In the genomic region with DNA sequence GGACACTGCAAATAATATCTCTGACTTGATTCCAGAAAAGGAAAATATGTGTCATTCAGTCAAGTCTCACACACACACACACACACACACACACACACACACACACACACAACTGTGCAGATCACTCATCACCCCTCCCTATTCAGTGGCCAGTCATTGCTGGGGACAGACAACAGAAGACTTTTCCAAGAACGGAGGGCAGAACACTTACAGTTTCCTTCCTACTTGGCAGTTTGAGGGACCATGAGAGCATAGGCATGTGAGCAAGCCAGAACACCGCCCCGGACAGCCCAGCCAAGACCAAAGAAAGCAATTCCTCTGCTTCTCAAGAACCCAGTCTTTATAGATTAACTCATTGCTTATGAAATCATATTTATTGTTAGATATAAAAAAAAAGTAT, we compare ENCODE assay signal across 9 mouse cellular contexts.
DNase-seq lines count a peak whose midpoint lies in the region; ATAC-seq and TF ChIP-seq lines count a peak whose summit lies in the region.
"Had no signal": no experiment of that assay in that cellular context is flagged by ENCODE, and none has a peak within 500 bp of the region (broad histone marks: within the 10 kb centered on the region; RNA-seq: fewer than 3 reads in every experiment).

No protein-coding gene starts in this region.

- no peak for ATAC-seq in kidney, embryonic 14.5 days (ENCODE audit: low FRiP score, low TSS enrichment)
- ATAC-seq in lung, embryonic 15.5 days (ENCODE audit: borderline replicate concordance, extremely low read depth, low FRiP score, low TSS enrichment), result peak; percentile 62; the same call in 1 of the 2 replicates
- ATAC-seq: forebrain, embryonic 15.5 days had no signal

- H3K79me2 ChIP-seq in heart, adult 2 months (replicated peaks; ENCODE audit: control insufficient read depth, insufficient read depth, low read length), result no peaks in the 10 kb centered on the region

- H3K9ac ChIP-seq in kidney, embryonic 14.5 days (ENCODE audit: low read depth, low read length), result no peak overlapping the region
- no peak overlapping the region for H3K9ac ChIP-seq in heart, adult 2 months (ENCODE audit: low read depth, low read length)
- H3K9ac ChIP-seq in lung, embryonic 15.5 days, result no peak overlapping the region
- H3K9ac ChIP-seq: forebrain, embryonic 15.5 days had no signal

- TF ChIP-seq POLR2A in cortical plate, adult 2 months (IDR thresholded peaks at IDR 0.05; ENCODE audit: extremely low read depth, insufficient read depth, low read length), result no peak
- no peak for TF ChIP-seq POLR2A in heart, adult 2 months (IDR thresholded peaks at IDR 0.05; ENCODE audit: insufficient read depth, low read depth, low read length)

- peak; percentile 5 for DNase-seq in kidney, adult 11 months
- peak; percentile 59 to 72 for DNase-seq in heart, adult 2 months
- no peak for DNase-seq in B cell, adult 2 months
- DNase-seq in layer of hippocampus, adult 9-11 months, result no peak
- no peak for DNase-seq in thymus, postnatal 10 days (ENCODE audit: low spot score in 2 of 2)

- no peaks in the 10 kb centered on the region for H3K36me3 ChIP-seq in kidney, embryonic 14.5 days (ENCODE audit: control insufficient read depth, insufficient read depth, low read length)
- no peaks in the 10 kb centered on the region for H3K36me3 ChIP-seq in heart, adult 2 months (ENCODE audit: control insufficient read depth, insufficient read depth, low read length)
- no peaks in the 10 kb centered on the region for H3K36me3 ChIP-seq in lung, embryonic 15.5 days
- H3K36me3 ChIP-seq: forebrain, embryonic 15.5 days had no signal

- intact Hi-C loops in heart, adult 2 months (cut with DNase I), result loop anchor here (5.0 kb wide), 2 partner anchors 73 to 163 kb away; partner anchors contain the start of gene Elmo1

- TF ChIP-seq CTCF in cortical plate, adult 2 months (IDR thresholded peaks at IDR 0.05; ENCODE audit: extremely low read depth, insufficient read depth, low read length), result no peak
- no peak for TF ChIP-seq CTCF in heart, adult 2 months (IDR thresholded peaks at IDR 0.05)

- 83% methylated on average over 3 of the region's 3 CpGs for WGBS in kidney, embryonic 14.5 days
- WGBS in heart, adult 2 months, result 39% methylated on average over 3 of the region's 3 CpGs
- 59% methylated on average over 3 of the region's 3 CpGs for WGBS in lung, embryonic 15.5 days

- H3K4me2 ChIP-seq in kidney, embryonic 14.5 days (replicated peaks; ENCODE audit: low read depth, low read length), result no peak overlapping the region
- H3K4me2 ChIP-seq in lung, embryonic 15.5 days, result no peak overlapping the region
- H3K4me2 ChIP-seq: forebrain, embryonic 15.5 days had no signal

- no peak overlapping the region for H3K27ac ChIP-seq in kidney, embryonic 14.5 days (ENCODE audit: low read depth, low read length)
- H3K27ac ChIP-seq in cortical plate, adult 2 months (ENCODE audit: insufficient read depth, low read length), result peak overlapping the region; percentile 45; the same call in 1 of the 2 replicates
- peak overlapping the region; percentile 75; the same call in 1 of the 2 replicates for H3K27ac ChIP-seq in heart, adult 2 months
- 0 out of 2 replicates have a peak overlapping the region, but pooled peaks have one; percentile 55 for H3K27ac ChIP-seq in lung, embryonic 15.5 days
- H3K27ac ChIP-seq: forebrain, embryonic 15.5 days had no signal

- no peak overlapping the region for H3K4me3 ChIP-seq in kidney, embryonic 14.5 days (ENCODE audit: low read length)
- H3K4me3 ChIP-seq in cortical plate, adult 2 months (ENCODE audit: insufficient read depth, low read length), result no peak overlapping the region
- H3K4me3 ChIP-seq in heart, adult 2 months, result no peak overlapping the region
- no peak overlapping the region for H3K4me3 ChIP-seq in lung, embryonic 15.5 days
- H3K4me3 ChIP-seq: forebrain, embryonic 15.5 days had no signal

- H3K27me3 ChIP-seq in kidney, embryonic 14.5 days (ENCODE audit: control insufficient read depth, insufficient read depth, low read length), result no peaks in the 10 kb centered on the region
- H3K27me3 ChIP-seq in heart, adult 2 months (ENCODE audit: control insufficient read depth, insufficient read depth, low read length), result no peaks in the 10 kb centered on the region
- H3K27me3 ChIP-seq in lung, embryonic 15.5 days, result no peaks in the 10 kb centered on the region
- H3K27me3 ChIP-seq: forebrain, embryonic 15.5 days had no signal

- no peaks in the 10 kb centered on the region for H3K4me1 ChIP-seq in kidney, embryonic 14.5 days (ENCODE audit: control insufficient read depth, insufficient read depth, low read length)
- peaks cover 1% of the 10 kb centered on the region; the same call in 1 of the 2 replicates for H3K4me1 ChIP-seq in cortical plate, adult 2 months (ENCODE audit: control insufficient read depth, insufficient read depth, low read length)
- H3K4me1 ChIP-seq in heart, adult 2 months (ENCODE audit: control insufficient read depth, insufficient read depth, low read length), result peaks cover 4% of the 10 kb centered on the region
- H3K4me1 ChIP-seq in lung, embryonic 15.5 days, result 0 out of 2 replicates have a peak, but pooled peaks cover 8% of the 10 kb centered on the region
- H3K4me1 ChIP-seq: forebrain, embryonic 15.5 days had no signal

- TF ChIP-seq EP300 in heart, adult 2 months (IDR thresholded peaks at IDR 0.05; ENCODE audit: insufficient read depth, low read depth, low read length), result peak; percentile 45; the same call in 1 of the 2 replicates

- H3K9me3 ChIP-seq in kidney, embryonic 14.5 days (ENCODE audit: control insufficient read depth, low read length), result no peaks in the 10 kb centered on the region
- H3K9me3 ChIP-seq in lung, embryonic 15.5 days, result no peaks in the 10 kb centered on the region
- H3K9me3 ChIP-seq: forebrain, embryonic 15.5 days had no signal

Comparison
In these comparisons a context has a peak if more than half of its experiments do, and no peak if none do; other contexts are left out.
1. DNase-seq: peak in kidney, adult 11 months (single experiment) and heart, adult 2 months (2 of 2); none in B cell, adult 2 months (0 of 2), layer of hippocampus, adult 9-11 months (single experiment) and thymus, postnatal 10 days (0 of 2).